9 mouse cellular contexts compared by ENCODE assay signal in the genomic region with DNA sequence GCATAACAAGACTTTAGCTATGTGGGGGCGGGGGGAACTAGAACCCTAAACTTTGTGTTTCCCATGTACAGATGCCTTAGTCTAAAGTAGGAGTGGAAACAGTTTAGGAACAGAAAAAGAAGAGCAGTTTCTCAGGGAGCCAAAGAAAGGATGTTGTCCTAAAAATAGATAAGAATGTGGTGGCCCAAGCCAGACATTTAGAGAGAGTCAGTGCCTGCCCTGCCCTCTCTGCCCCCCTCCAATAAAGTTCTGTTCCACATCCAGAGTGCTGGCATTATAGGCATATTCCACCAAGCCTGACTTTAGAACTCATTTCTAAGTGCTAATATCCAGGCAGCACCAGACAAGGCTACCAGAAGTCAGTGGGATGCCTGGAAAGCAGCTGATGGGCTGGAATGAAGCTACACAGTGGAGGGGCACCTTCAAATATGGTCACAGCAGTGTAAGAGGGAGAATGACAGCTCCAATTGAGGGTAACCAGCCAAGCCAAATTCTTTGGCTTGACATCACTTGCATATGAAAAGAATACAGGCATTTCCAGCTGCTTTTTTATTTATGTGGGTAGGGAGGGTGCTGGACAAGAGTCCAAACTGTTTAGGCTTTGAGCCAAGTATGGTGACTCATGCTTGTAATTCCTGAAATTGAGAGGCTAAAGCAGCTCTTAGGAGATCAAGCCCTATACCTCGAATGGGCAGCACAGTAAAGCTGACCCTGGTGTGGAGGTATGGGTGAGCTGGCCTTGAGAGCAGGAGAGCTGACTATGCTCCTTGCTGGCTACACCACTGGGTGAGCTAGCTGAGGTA. TPM values are rescaled to one million over a fixed set of nuclear protein-coding genes. Genes with fewer than 3 reads are reported as not detected.
DNase-seq lines count a peak whose midpoint lies in the region; ATAC-seq and TF ChIP-seq lines count a peak whose summit lies in the region.
"Had no signal": no experiment of that assay in that cellular context is flagged by ENCODE, and none has a peak within 500 bp of the region (broad histone marks: within the 10 kb centered on the region; RNA-seq: fewer than 3 reads in every experiment).

No protein-coding gene starts in this region.

- no peak overlapping the region for H3K27ac ChIP-seq in kidney, embryonic 14.5 days (ENCODE audit: low read depth, low read length)
- H3K27ac ChIP-seq in heart, embryonic 10.5 days, result peak overlapping the region; percentile 59; the same call in 1 of the 2 replicates
- H3K27ac ChIP-seq in kidney, postnatal 0 days, result no peak overlapping the region
- H3K27ac ChIP-seq in stomach, embryonic 16.5 days (ENCODE audit: low read length), result peak overlapping the region; percentile 76

- no peaks in the 10 kb centered on the region for H3K27me3 ChIP-seq in kidney, embryonic 14.5 days (ENCODE audit: control insufficient read depth, insufficient read depth, low read length)
- H3K27me3 ChIP-seq in heart, embryonic 10.5 days (ENCODE audit: insufficient read depth, poor library complexity, severe bottlenecking), result no peaks in the 10 kb centered on the region
- no peaks in the 10 kb centered on the region for H3K27me3 ChIP-seq in kidney, postnatal 0 days (ENCODE audit: insufficient read depth, low read length)
- no peaks in the 10 kb centered on the region for H3K27me3 ChIP-seq in stomach, embryonic 16.5 days (ENCODE audit: control insufficient read depth, insufficient read depth, low read length)

- DNase-seq in kidney, adult 11 months, result peak; percentile 57
- DNase-seq in adrenal gland, postnatal 10 days, result peak; percentile 76
- DNase-seq in heart, embryonic 10.5 days (ENCODE audit: low spot score), result no peak
- DNase-seq in kidney, postnatal 0 days (ENCODE audit: low spot score), result peak; percentile 71
- no peak for DNase-seq in thymus, postnatal 4 days
- DNase-seq in left cerebral cortex, postnatal 10 days (ENCODE audit: extremely low spot score in 1 of 2, low spot score in 2 of 2), result no peak

- intact Hi-C loops in left cerebral cortex, postnatal 10 days (cut with DNase I), result no loop called here

- H3K4me1 ChIP-seq in kidney, embryonic 14.5 days (ENCODE audit: control insufficient read depth, insufficient read depth, low read length), result no peaks in the 10 kb centered on the region
- H3K4me1 ChIP-seq in heart, embryonic 10.5 days, result peaks cover 10% of the 10 kb centered on the region
- H3K4me1 ChIP-seq in kidney, postnatal 0 days (replicated peaks; ENCODE audit: insufficient read depth, low read length), result no peaks in the 10 kb centered on the region
- peaks cover 9% of the 10 kb centered on the region for H3K4me1 ChIP-seq in stomach, embryonic 16.5 days (ENCODE audit: control insufficient read depth, insufficient read depth, low read length)

- no peak for ATAC-seq in kidney, embryonic 14.5 days (ENCODE audit: low FRiP score, low TSS enrichment)
- ATAC-seq in kidney, postnatal 0 days (replicated peaks; ENCODE audit: low FRiP score, low read depth), result peak; percentile 65; the same call in 1 of the 2 replicates
- ATAC-seq in stomach, embryonic 16.5 days (ENCODE audit: insufficient read depth, low FRiP score), result peak; percentile 86

- no peaks in the 10 kb centered on the region for H3K9me3 ChIP-seq in kidney, embryonic 14.5 days (ENCODE audit: control insufficient read depth, low read length)
- H3K9me3 ChIP-seq in heart, embryonic 10.5 days, result no peaks in the 10 kb centered on the region
- H3K9me3 ChIP-seq in kidney, postnatal 0 days (replicated peaks; ENCODE audit: low read length), result no peaks in the 10 kb centered on the region
- no peaks in the 10 kb centered on the region for H3K9me3 ChIP-seq in stomach, embryonic 16.5 days (replicated peaks; ENCODE audit: control insufficient read depth, low read length)
- H3K9me3 ChIP-seq: G1E had no signal

- H3K36me3 ChIP-seq in kidney, embryonic 14.5 days (ENCODE audit: control insufficient read depth, insufficient read depth, low read length), result no peaks in the 10 kb centered on the region
- H3K36me3 ChIP-seq in heart, embryonic 10.5 days, result no peaks in the 10 kb centered on the region
- H3K36me3 ChIP-seq in kidney, postnatal 0 days (ENCODE audit: insufficient read depth, low read length), result no peaks in the 10 kb centered on the region
- H3K36me3 ChIP-seq in stomach, embryonic 16.5 days (ENCODE audit: control insufficient read depth, insufficient read depth, low read length), result no peaks in the 10 kb centered on the region
- H3K36me3 ChIP-seq: G1E had no signal

- H3K9ac ChIP-seq in kidney, embryonic 14.5 days (ENCODE audit: low read depth, low read length), result no peak overlapping the region
- no peak overlapping the region for H3K9ac ChIP-seq in kidney, postnatal 0 days (ENCODE audit: low read depth, low read length)
- peak overlapping the region; percentile 7; the same call in 1 of the 2 replicates for H3K9ac ChIP-seq in stomach, embryonic 16.5 days (ENCODE audit: low read length)

- no peak for TF ChIP-seq CTCF in kidney, postnatal 0 days (IDR thresholded peaks at IDR 0.05; ENCODE audit: low read depth)

- 53% methylated on average over 2 of the region's 2 CpGs for WGBS in kidney, embryonic 14.5 days
- 43% methylated on average over 2 of the region's 2 CpGs for WGBS in heart, embryonic 10.5 days
- 46% methylated on average over 2 of the region's 2 CpGs for WGBS in kidney, postnatal 0 days
- 51% methylated on average over 2 of the region's 2 CpGs for WGBS in stomach, embryonic 16.5 days

- H3K4me2 ChIP-seq in kidney, embryonic 14.5 days (replicated peaks; ENCODE audit: low read depth, low read length), result no peak overlapping the region
- no peak overlapping the region for H3K4me2 ChIP-seq in kidney, postnatal 0 days (ENCODE audit: low read length)
- no peak overlapping the region for H3K4me2 ChIP-seq in stomach, embryonic 16.5 days (ENCODE audit: low read depth, low read length)

- H3K4me3 ChIP-seq in kidney, embryonic 14.5 days (ENCODE audit: low read length), result no peak overlapping the region
- H3K4me3 ChIP-seq in heart, embryonic 10.5 days, result no peak overlapping the region
- H3K4me3 ChIP-seq in kidney, postnatal 0 days (replicated peaks; ENCODE audit: low read depth, low read length), result no peak overlapping the region
- H3K4me3 ChIP-seq in stomach, embryonic 16.5 days (replicated peaks; ENCODE audit: low read length), result no peak overlapping the region

RNA-seq across cellular contexts. Expression of a gene that starts 6.6 kb away (rescaled TPM):
- 48.7 and 72.5 TPM in 2 replicates for polyA plus RNA-seq in kidney, embryonic 14.5 days (2014; fragmentation: Nextera tagmentation; extraction: Ambion mirVana)
- 10 to 100 TPM; 41.1 to 45.2 TPM for total RNA-seq in adrenal gland, postnatal 10 days (2021)
- 61.1 and 65.6 TPM in 2 replicates for polyA plus RNA-seq in heart, embryonic 10.5 days (2016; fragmentation: Nextera tagmentation; extraction: Ambion mirVana)
- polyA plus RNA-seq in kidney, postnatal 0 days (2015; fragmentation: Nextera tagmentation; extraction: Ambion mirVana), result 72.9 and 75.0 TPM in 2 replicates
- polyA plus RNA-seq in stomach, embryonic 16.5 days (2015; fragmentation: Nextera tagmentation; extraction: Ambion mirVana), result 67.5 and 73.8 TPM in 2 replicates
- 10 to 100 TPM; 53.1 to 55.0 TPM for total RNA-seq in left cerebral cortex, postnatal 10 days (2021)

RNA-seq across cellular contexts. Expression of a gene that starts 24.7 kb away (rescaled TPM):
- polyA plus RNA-seq in kidney, embryonic 14.5 days (2014; fragmentation: Nextera tagmentation; extraction: Ambion mirVana), result 21.9 and 22.5 TPM in 2 replicates
- 10 to 100 TPM; 80.5 to 82.4 TPM for total RNA-seq in adrenal gland, postnatal 10 days (2021)
- polyA plus RNA-seq in heart, embryonic 10.5 days (2016; fragmentation: Nextera tagmentation; extraction: Ambion mirVana), result 38.4 and 43.9 TPM in 2 replicates
- 27.5 and 30.6 TPM in 2 replicates for polyA plus RNA-seq in kidney, postnatal 0 days (2015; fragmentation: Nextera tagmentation; extraction: Ambion mirVana)
- polyA plus RNA-seq in stomach, embryonic 16.5 days (2015; fragmentation: Nextera tagmentation; extraction: Ambion mirVana), result 49.4 and 49.5 TPM in 2 replicates
- total RNA-seq in left cerebral cortex, postnatal 10 days (2021), result 10 to 100 TPM; 88.9 to 90.7 TPM

RNA-seq across cellular contexts. Expression of a gene that starts 33.1 kb away (rescaled TPM):
- polyA plus RNA-seq in kidney, embryonic 14.5 days (2014; fragmentation: Nextera tagmentation; extraction: Ambion mirVana), result 38.9 and 43.4 TPM in 2 replicates
- total RNA-seq in adrenal gland, postnatal 10 days (2021), result 100 to 1,000 TPM; 131 to 144 TPM
- polyA plus RNA-seq in heart, embryonic 10.5 days (2016; fragmentation: Nextera tagmentation; extraction: Ambion mirVana), result 27.7 and 28.4 TPM in 2 replicates
- polyA plus RNA-seq in kidney, postnatal 0 days (2015; fragmentation: Nextera tagmentation; extraction: Ambion mirVana), result 32.3 and 35.0 TPM in 2 replicates
- 24.7 and 27.3 TPM in 2 replicates for polyA plus RNA-seq in stomach, embryonic 16.5 days (2015; fragmentation: Nextera tagmentation; extraction: Ambion mirVana)
- total RNA-seq in left cerebral cortex, postnatal 10 days (2021), result 100 to 1,000 TPM; 150 to 152 TPM

Comparison
In these comparisons a context has a peak if more than half of its experiments do, and no peak if none do; other contexts are left out.
1. DNase-seq: peak in kidney, adult 11 months (single experiment), adrenal gland, postnatal 10 days (single experiment) and kidney, postnatal 0 days (single experiment); none in heart, embryonic 10.5 days (single experiment), thymus, postnatal 4 days (single experiment) and left cerebral cortex, postnatal 10 days (0 of 2).
2. H3K27ac ChIP-seq: peak in heart, embryonic 10.5 days (single experiment) and stomach, embryonic 16.5 days (single experiment); none in kidney, embryonic 14.5 days (single experiment) and kidney, postnatal 0 days (single experiment).